Mouse (Mus musculus) heart, embryonic 10.5 days (tissue): Measurements from ENCODE around the gene Kif21b. TPM values are rescaled to one million over a fixed set of nuclear protein-coding genes. Genes with fewer than 3 reads are reported as not detected.

Source experiments
- DNase-seq: peaks from one replicate; pipeline ENCODE4 v3.0.0-alpha.2; 2017; ENCODE audit warnings: low spot score
- H3K27ac ChIP-seq: fragments of 300-500 bp; sonication (generic); 2 replicates; pipeline ENCODE4 v1.5.1; 2016; ENCODE audit warnings: mild to moderate bottlenecking
- H3K27me3 ChIP-seq: fragments of 300-500 bp; sonication (generic); 2 replicates; pipeline ENCODE4 v1.6.1; 2016; ENCODE audit warnings: mild to moderate bottlenecking; ENCODE audit not compliant: poor library complexity, insufficient read depth, severe bottlenecking
- H3K36me3 ChIP-seq: fragments of 300-500 bp; sonication (generic); 2 replicates; pipeline ENCODE4 v1.6.1; 2016; ENCODE audit warnings: mild to moderate bottlenecking, moderate library complexity
- H3K4me1 ChIP-seq: fragments of 300-500 bp; sonication (generic); 2 replicates; pipeline ENCODE4 v1.6.1; 2016; ENCODE audit warnings: mild to moderate bottlenecking
- H3K4me3 ChIP-seq: fragments of 300-500 bp; sonication (generic); 2 replicates; pipeline ENCODE4 v1.5.1; 2016; ENCODE audit warnings: mild to moderate bottlenecking, moderate library complexity
- H3K9me3 ChIP-seq: fragments of 300-500 bp; sonication (generic); 2 replicates; pipeline ENCODE4 v1.6.1; 2016; ENCODE audit warnings: mild to moderate bottlenecking, moderate library complexity
- WGBS: fragments of 180-500 bp; shearing (Covaris S2); methylation state at CpG from one replicate; pipeline ENCODE4 v1.1.7; 2016; 5-methylcytosine and 5-hydroxymethylcytosine counted together
- polyA plus RNA-seq: library from polyadenylated mRNA; unstranded; fragments of >200 nt; fragmentation: Nextera tagmentation; extraction: Ambion mirVana; gene quantifications from 2 replicates; pipeline ENCODE4 v1.2.1, GENCODE M21; 2016

Gene Kif21b
- polyA plus RNA-seq, 1 experiment from 2014 or later, result 5.4 TPM

DNA sequence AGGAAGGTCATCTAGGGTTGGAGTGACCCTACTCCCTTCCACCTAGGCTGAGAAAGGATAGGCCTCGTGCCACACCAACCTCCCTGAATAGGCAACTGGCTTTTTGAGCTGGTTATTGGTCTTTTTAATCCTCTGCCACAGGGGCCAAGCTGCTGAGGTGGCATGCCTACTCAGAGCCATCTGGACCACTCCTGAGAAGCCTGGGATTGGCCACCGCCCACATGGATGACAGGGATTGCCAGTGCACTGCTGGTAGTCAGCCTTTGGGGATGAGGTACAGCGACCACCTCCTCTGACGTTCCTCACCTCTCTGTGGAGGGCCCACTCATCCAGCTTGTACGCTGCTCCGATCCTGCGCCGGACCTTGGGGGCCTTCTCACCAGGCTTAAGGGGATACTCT is 94.7 kb downstream of the Kif21b start:
- Histone ChIP-seq H3K4me1 (peaks cover 38% of the 10 kb centered on the region), H3K27ac (no peak overlapping the region), H3K36me3 (peaks cover 8% of the 10 kb centered on the region; the same call in 1 of the 2 replicates), H3K27me3 (peaks cover 38% of the 10 kb centered on the region), H3K9me3 (no peaks in the 10 kb centered on the region), H3K4me3 (no peak overlapping the region)
- 88% methylated on average over 8 of the region's 8 CpGs for WGBS
- no peak for DNase-seq

- Histone ChIP-seq H3K36me3 (peaks cover 8% of the 10 kb centered on the region; the same call in 1 of the 2 replicates), H3K4me1 (peaks cover 45% of the 10 kb centered on the region), H3K27ac (no peak overlapping the region), H3K4me3 (no peak overlapping the region), H3K9me3 (no peaks in the 10 kb centered on the region), H3K27me3 (peaks cover 46% of the 10 kb centered on the region)
- no peak for DNase-seq
- WGBS, result 71% methylated on average over 8 of the region's 8 CpGs
Measured at GRCm38 (mm10) chr1:136226626-136227025, 95.4 kb downstream of the Kif21b start.

Other genes starting within 250 kb of the Kif21b start
- gene Pkp1, start 212.2 kb upstream of the Kif21b start, polyA plus RNA-seq, result 0.04 TPM in 1 of 2 replicates, not detected in the other
- gene Igfn1, start 125.0 kb upstream of the Kif21b start, polyA plus RNA-seq, result not detected in 2 replicates
- gene Tmem9, start 123.2 kb upstream of the Kif21b start, polyA plus RNA-seq, result 155 and 166 TPM in 2 replicates
- not detected in 2 replicates for gene Ascl5, start 80.6 kb upstream of the Kif21b start, polyA plus RNA-seq
- 1.3 and 1.6 TPM in 2 replicates for gene Cacna1s, start 78.6 kb upstream of the Kif21b start, polyA plus RNA-seq
- 0.11 TPM in 1 of 2 replicates, not detected in the other for gene Mroh3, start 81.4 kb downstream of the Kif21b start, polyA plus RNA-seq
- 2.5 and 7.9 TPM in 2 replicates for gene Inava, start 102.9 kb downstream of the Kif21b start, polyA plus RNA-seq
- not detected in 2 replicates for gene Gpr25, start 129.5 kb downstream of the Kif21b start, polyA plus RNA-seq
- 7.1 and 10.9 TPM in 2 replicates for gene Camsap2, start 214.7 kb downstream of the Kif21b start, polyA plus RNA-seq